Mouse (Mus musculus): ENCODE results near the gene Cd247.

DNA sequence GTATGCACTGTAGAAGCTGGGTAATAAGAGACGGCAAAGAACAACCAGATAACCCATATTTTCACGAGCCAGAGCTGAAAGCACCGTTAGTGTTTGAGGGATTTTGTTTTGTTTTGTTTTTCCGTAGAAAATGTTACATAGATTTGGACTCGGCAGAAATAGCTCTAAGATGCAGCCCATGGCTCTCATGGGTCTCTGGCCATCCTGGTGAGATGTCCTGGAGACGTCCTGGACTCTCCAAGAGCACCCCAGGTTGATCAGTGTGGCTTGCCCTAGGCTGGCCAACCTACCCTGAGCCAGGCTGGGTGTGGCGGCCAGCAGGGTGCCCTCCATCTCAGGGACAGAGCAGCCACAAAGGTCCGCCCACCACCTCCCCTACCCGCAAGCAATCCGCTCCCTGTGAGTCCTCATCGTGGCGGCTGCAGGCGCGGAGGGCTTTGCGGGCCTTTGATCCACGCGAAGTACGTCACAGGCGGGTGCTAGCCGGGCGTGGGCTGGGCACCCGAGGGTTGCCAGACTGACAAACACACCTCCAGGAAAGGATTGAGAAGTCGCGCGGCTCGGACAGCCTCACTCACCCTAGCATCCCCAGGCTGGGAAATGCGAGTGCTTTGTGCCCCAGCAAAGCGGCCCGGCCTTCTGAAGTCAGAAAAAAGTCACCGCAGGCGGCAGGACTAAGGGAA lies 52.2 kb downstream of the Cd247 start:
- TF ChIP-seq CTCF (IDR thresholded peaks at IDR 0.05; ENCODE audit: control insufficient read depth, insufficient read depth, insufficient replicate concordance, low read depth, low read length) (no peak), POLR2A (IDR thresholded peaks at IDR 0.05; ENCODE audit: control insufficient read depth, low read depth, low read length) (no peak)
